Mouse (Mus musculus) adrenal gland, postnatal 36 days (tissue): Measurements from ENCODE around the gene 2210017I01Rik. TPM values are rescaled to one million over a fixed set of nuclear protein-coding genes. Genes with fewer than 3 reads are reported as not detected.

Experiments
- DNase-seq, 2 experiments: peaks; one replicate each; pipeline ENCODE4 v3.0.0; 2021; ENCODE audit warnings: mixed read lengths in 1 of 2
- total RNA-seq, 2 experiments: library from RNA; stranded (reverse); gene quantifications; 2 replicates each; pipeline ENCODE4 v1.2.3; 2021

Gene 2210017I01Rik
- total RNA-seq, 2 experiments from 2014 or later: not detected

DNA sequence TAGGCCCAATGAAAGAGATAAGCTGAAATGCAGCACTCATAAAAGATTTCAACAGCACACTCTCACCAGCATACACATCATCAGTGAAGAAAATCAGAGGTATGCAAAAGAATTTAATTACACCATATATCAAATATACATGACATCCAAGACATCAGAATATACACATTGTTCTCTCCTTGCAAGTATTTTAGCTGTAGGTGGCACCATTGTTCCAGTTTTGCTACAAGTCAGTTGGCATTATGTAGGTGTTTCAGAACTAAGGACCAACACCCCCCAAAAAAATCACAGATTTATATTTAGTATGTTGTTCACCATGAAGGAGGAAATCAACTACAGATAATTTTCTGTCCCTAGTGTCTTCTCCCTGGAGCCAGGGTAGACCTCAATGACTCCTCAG, 41.9 kb downstream of the 2210017I01Rik start:
- no peak for DNase-seq

Other genes starting within 250 kb of the 2210017I01Rik start
- gene Sprr2f, start 242.3 kb downstream of the 2210017I01Rik start, total RNA-seq: not detected
- gene Sprr2h, start 221.8 kb downstream of the 2210017I01Rik start, total RNA-seq: not detected
- gene Sprr2i, start 199.5 kb downstream of the 2210017I01Rik start, total RNA-seq: not detected
- gene Sprr2j-ps, start 189.4 kb downstream of the 2210017I01Rik start, total RNA-seq: not detected
- 1 to 10 TPM; 6.5 to 6.6 TPM for gene Gm9774, start 178.1 kb downstream of the 2210017I01Rik start, total RNA-seq
- not detected for gene Sprr2k, start 174.9 kb downstream of the 2210017I01Rik start, total RNA-seq
- gene Sprr1b, start 168.7 kb downstream of the 2210017I01Rik start, total RNA-seq: not detected
- gene Sprr3, start 148.8 kb downstream of the 2210017I01Rik start, total RNA-seq: not detected
- not detected for gene Sprr1a, start 121.6 kb downstream of the 2210017I01Rik start, total RNA-seq
- not detected for gene Sprr4, start 107.0 kb downstream of the 2210017I01Rik start, total RNA-seq
- not detected for gene 2310046K23Rik, start 73.0 kb downstream of the 2210017I01Rik start, total RNA-seq
- gene Ivl, start 33.8 kb downstream of the 2210017I01Rik start, total RNA-seq: not detected
- gene Smcp, start 18.5 kb downstream of the 2210017I01Rik start, total RNA-seq: not detected
- gene Lce6a, start 14.2 kb upstream of the 2210017I01Rik start, total RNA-seq: not detected
- not detected for gene Lce1a1, start 40.8 kb upstream of the 2210017I01Rik start, total RNA-seq
- gene Lce1b, start 49.4 kb upstream of the 2210017I01Rik start, total RNA-seq: not detected
- gene Lce1a2, start 62.8 kb upstream of the 2210017I01Rik start, total RNA-seq: not detected
- gene Lce1c, start 71.8 kb upstream of the 2210017I01Rik start, total RNA-seq: not detected
- not detected for gene Lce1d, start 79.7 kb upstream of the 2210017I01Rik start, total RNA-seq
- gene Lce1e, start 101.6 kb upstream of the 2210017I01Rik start, total RNA-seq: not detected
- gene Lce1f, start 112.9 kb upstream of the 2210017I01Rik start, total RNA-seq: not detected
- gene Gm38119, start 131.6 kb upstream of the 2210017I01Rik start, total RNA-seq: not detected
- not detected for gene Lce1g, start 144.8 kb upstream of the 2210017I01Rik start, total RNA-seq
- not detected for gene Lce1h, start 157.6 kb upstream of the 2210017I01Rik start, total RNA-seq
- gene Lce1i, start 171.4 kb upstream of the 2210017I01Rik start, total RNA-seq: not detected
- gene Lce1j, start 183.0 kb upstream of the 2210017I01Rik start, total RNA-seq: not detected
- not detected for gene Lce1k, start 200.4 kb upstream of the 2210017I01Rik start, total RNA-seq
- gene Kprp, start 219.8 kb upstream of the 2210017I01Rik start, total RNA-seq: not detected
- gene Lce1l, start 243.8 kb upstream of the 2210017I01Rik start, total RNA-seq: not detected